Mouse (Mus musculus) olfactory bulb, adult 2 months (tissue): ENCODE data around the gene Rnd2. TPM values are rescaled to one million over a fixed set of nuclear protein-coding genes. Genes with fewer than 3 reads are reported as not detected.
A peak's percentile ranks its signal among the peaks of the same experiment; 100 is the strongest.
"Not testable (repeated sequence)": the region's sequence is repeated elsewhere in the genome, so short reads cannot be mapped to it uniquely, and the experiment has no call there.

Source experiments
- H3K27ac ChIP-seq: fragments of 200-500 bp; 2 replicates; pipeline ENCODE4 v1.5.1; 2012; ENCODE audit warnings: low read depth, low read length; ENCODE audit not compliant: insufficient read depth
- H3K4me1 ChIP-seq: fragments of 200-500 bp; 2 replicates; pipeline ENCODE4 v1.6.1; 2012; ENCODE audit warnings: low read length; ENCODE audit not compliant: control insufficient read depth, insufficient read depth
- H3K4me3 ChIP-seq: fragments of 200-500 bp; 2 replicates; pipeline ENCODE4 v1.5.1; 2012; ENCODE audit warnings: mild to moderate bottlenecking, low read depth, low read length, moderate library complexity; ENCODE audit not compliant: insufficient read depth
- CTCF ChIP-seq: fragments of 200-500 bp; IDR thresholded peaks from 2 replicates; pipeline ENCODE4 v1.5.1; 2012; ENCODE audit warnings: low read depth, mild to moderate bottlenecking, low read length, moderate library complexity; ENCODE audit not compliant: insufficient read depth
- POLR2A ChIP-seq: fragments of 200-500 bp; IDR thresholded peaks from 2 replicates; pipeline ENCODE4 v1.6.1; 2012; ENCODE audit warnings: mild to moderate bottlenecking, low read depth, low read length, moderate library complexity; ENCODE audit not compliant: insufficient read depth
- WGBS: fragments of 180-500 bp; shearing (Covaris S2); methylation state at CpG from one replicate; pipeline ENCODE4 v1.1.7; 2018; 5-methylcytosine and 5-hydroxymethylcytosine counted together
- polyA plus RNA-seq: library from polyadenylated mRNA; stranded (reverse); fragments of >200 nt; gene quantifications from 2 replicates; pipeline ENCODE4 v1.2.4, GENCODE M21; 2012; ENCODE audit warnings: low replicate concordance; ENCODE audit not compliant: missing spikeins, insufficient read depth, insufficient read length

The Rnd2 gene
- polyA plus RNA-seq, 1 experiment, result not detected

DNA sequence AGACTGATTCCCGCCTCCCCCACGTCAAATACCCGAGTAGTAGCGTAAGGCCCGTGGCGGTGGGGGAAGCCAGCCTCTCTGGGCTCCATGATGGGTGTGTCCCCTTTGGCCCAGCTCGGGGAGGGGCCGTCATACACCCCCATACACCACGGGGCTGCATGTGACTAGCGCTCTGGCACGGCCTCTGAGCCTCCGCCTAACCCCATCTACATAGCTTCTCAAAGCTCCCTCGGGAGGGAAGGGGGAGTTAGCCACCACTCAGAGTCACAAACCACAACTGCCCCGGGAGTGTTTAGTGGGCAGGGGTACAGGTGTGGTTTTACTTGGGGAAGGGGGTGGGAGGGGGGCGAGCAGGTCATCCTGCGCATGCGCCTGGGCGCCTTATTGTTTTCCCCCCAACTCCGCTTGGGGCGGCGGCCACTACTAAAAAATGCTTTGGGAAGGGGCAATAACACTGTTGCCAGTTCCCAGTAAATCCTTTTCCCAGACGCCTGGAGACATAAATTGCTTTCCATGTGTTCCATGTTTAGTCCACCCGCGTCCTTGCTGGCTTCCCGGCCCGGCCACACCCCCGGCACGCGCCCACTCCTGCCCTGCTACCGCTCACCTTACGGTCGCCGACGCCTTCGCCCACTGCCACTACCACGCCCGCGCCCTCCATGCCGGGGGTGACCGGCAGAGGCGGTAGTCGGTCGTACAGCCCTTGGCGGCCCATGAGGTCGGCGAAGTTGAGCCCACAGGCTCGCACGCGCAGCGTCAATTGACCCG lies 486 bp downstream of the Rnd2 start:
- Histone ChIP-seq H3K4me3 (peak overlapping the region; percentile 99), H3K27ac (peak overlapping the region; percentile 65), H3K4me1 (peaks cover 32% of the 10 kb centered on the region)
- TF ChIP-seq POLR2A (0 out of 2 replicates have a peak, but pooled peaks have one; percentile 9), CTCF (no peak)
- WGBS, result under 1% methylated on average over 51 of the region's 51 CpGs

DNA sequence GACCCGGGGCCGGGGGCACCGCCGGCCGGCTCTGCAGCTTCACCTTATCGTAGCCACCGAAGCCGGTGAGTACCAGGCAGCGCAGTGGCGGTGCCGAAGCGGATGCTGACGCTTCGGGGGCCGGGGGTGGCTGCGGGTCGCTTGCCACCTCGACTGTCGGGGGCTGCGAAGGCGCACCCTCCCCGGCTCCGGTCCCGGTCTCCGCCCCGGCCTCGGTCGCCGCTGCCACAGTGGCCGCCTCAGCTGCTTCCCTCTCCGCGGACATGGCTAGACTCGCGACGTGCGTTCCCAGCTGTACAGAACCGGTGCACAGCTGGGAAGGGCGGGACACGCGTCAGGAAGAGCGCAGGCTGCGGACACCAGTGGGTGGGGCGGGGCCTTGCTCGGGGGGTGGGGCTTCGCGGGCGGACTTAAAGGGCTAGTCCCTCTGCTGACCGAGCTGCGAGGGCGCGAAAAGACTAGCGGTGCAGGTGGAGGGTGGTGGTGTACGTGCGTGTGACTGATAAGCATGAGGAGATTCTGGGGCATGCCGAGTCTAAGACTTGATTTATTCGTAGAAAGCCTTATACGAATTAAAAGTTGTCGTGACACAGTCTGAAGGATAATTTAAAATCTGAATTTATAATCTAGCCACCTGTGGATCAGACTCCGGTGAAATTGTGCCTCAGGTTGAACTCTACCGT lies 1.2 kb downstream of the Rnd2 start, which contains the start of gene Vat1:
TSS of gene Vat1 (minus strand) at position 362 of the 683 bp plus-strand sequence.
- Histone ChIP-seq H3K27ac (peak within 1 kb of the TSS; percentile 65), H3K4me3 (peak within 1 kb of the TSS; percentile 99), H3K4me1 (peaks cover 32% of the 10 kb centered on the region)
- WGBS, result under 1% methylated on average over 60 of the region's 60 CpGs
- TF ChIP-seq CTCF (no peak), POLR2A (peak; percentile 28; the same call in 1 of the 2 replicates)

DNA sequence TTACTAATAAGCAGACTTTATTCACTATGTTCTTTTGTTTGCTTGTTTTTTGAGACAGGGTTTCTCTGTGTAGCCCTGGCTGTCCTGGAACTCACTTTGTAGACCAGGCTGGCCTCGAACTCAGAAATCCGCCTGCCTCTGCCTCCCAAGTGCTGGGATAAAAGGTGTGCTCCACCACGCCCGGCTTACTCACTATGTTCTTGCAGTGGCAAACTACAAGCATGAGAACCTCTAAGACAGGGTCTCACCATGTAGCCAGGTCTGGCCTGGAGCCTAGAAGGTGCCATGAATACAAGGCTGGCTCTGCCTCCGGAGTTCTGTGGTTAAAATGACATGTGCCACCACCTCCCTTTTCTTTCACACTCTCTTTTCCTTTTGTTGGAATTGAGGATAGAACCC lies 1.8 kb downstream of the Rnd2 start:
- not testable (repeated sequence) for H3K27ac ChIP-seq, H3K4me3 ChIP-seq
- 53% methylated on average over 5 of the region's 5 CpGs for WGBS
- H3K4me1 ChIP-seq, result peaks cover 32% of the 10 kb centered on the region

DNA sequence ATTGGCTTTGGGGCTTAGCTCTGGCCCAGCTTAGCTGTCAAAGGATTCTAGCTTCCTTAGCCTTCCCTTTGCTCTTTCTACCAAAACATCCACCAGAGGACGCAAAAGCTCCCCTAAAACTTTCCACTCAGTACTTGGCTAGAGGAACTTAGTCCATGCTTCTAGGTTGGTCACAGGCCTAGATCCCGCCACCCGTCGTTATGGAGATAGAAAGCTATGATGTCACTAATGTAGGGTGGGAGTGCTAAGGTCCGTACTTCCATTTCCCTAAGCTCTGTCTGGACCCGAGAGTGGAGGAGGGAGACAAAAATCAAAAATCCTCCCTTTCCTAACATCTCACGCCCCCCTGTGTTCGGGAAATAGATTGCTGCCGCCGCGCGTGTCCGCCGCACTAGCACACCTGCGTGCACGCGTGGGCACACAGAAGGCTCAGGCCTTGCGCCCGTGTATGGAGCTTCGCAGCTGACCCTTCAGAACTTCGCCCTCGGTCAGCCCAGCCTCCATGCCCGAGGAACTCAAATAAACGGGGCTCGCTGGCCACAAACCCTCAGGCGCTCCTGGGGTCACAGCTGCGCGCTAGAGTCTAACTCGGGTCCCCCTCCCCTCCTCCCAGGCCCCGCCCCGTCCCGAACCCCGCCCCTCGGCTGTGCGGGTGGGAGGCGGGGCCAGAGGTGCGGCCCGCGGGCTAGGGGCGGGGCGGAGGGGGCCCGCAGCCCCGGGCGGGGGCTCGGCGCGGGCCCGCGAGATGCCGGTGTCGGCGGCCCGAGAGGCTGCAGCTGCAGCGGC lies 2.9 kb downstream of the Rnd2 start:
- Histone ChIP-seq H3K27ac (peak overlapping the region; percentile 47; the same call in 1 of the 2 replicates), H3K4me1 (peaks cover 26% of the 10 kb centered on the region), H3K4me3 (peak overlapping the region; percentile 58)
- TF ChIP-seq POLR2A (0 out of 2 replicates have a peak, but pooled peaks have one; percentile 26), CTCF (peak; percentile 42; the same call in 1 of the 2 replicates)
- under 1% methylated on average over 52 of the region's 54 CpGs for WGBS

DNA sequence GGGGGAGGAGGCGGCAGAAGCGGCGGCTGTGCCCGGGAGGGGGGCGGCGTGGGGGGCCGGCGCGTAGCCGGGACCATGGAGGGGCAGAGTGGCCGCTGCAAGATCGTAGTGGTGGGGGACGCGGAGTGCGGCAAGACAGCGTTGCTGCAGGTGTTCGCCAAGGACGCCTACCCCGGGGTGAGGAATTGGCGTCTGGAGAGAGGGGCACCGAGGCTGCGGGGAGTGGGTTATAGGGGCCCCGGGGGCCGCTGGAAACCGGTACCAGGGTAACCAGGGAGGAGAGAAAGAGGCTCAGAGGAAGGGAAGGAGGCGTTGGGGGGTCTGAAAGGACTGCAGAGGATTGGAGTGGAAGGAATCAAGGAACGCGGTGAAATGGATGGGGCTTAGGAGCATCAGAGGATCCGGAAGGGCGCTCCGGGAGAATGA lies 3.5 kb downstream of the Rnd2 start:
- TF ChIP-seq POLR2A (0 out of 2 replicates have a peak, but pooled peaks have one; percentile 14), CTCF (no peak)
- peaks cover 21% of the 10 kb centered on the region for H3K4me1 ChIP-seq
- peak overlapping the region; percentile 58 for H3K4me3 ChIP-seq
- under 1% methylated on average over 31 of the region's 31 CpGs for whole genome bisulfite sequencing
- H3K27ac ChIP-seq, result peak overlapping the region; percentile 16; the same call in 1 of the 2 replicates

DNA sequence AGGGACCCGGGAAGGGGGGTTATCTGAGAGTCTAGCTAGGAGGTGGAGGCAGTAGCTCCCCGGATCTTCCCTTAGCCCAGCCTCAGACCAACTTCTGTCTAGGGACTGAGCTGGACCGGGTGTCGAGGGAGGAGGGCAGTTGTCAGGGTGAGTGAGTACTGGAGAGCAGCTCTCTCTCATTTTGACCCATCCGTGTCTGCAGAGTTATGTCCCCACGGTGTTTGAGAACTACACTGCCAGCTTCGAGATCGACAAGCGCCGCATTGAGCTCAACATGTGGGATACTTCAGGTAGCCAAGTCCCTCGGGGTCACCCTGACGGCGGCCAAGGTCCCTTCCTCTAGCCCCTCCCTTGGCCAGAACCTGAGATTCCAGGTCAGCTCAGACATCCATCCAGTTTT lies 3.9 kb downstream of the Rnd2 start:
- 6% methylated on average over 13 of the region's 13 CpGs for WGBS
- 0 out of 2 replicates have a peak overlapping the region, but pooled peaks have one; percentile 16 for H3K27ac ChIP-seq
- peaks cover 19% of the 10 kb centered on the region for H3K4me1 ChIP-seq
- TF ChIP-seq CTCF, result no peak
- no peak for TF ChIP-seq POLR2A
- peak overlapping the region; percentile 58 for H3K4me3 ChIP-seq

DNA sequence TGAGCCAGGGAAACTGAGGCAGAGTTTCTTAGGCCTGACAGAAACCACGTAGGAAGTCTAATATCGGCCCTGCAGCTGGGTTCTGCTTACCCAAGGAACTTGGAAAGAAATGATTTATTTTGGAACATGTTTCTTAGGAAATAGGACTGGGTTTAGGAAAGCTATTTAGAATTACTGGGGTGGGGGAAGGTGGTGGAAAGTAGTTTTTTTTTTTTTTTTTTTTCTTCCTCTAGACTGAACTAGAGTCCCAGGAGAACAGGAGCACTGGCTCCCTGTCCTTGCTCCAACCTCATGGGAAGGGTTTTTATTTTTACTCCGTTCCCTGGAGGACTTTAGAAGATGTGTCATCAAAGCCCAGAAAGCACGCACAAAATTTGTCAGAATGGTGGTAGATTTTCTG lies 4.4 kb downstream of the Rnd2 start:
- Histone ChIP-seq H3K27ac (no peak overlapping the region), H3K4me1 (peaks cover 16% of the 10 kb centered on the region), H3K4me3 (0 out of 2 replicates have a peak overlapping the region, but pooled peaks have one; percentile 58)
- no peak for TF ChIP-seq POLR2A
- TF ChIP-seq CTCF, result no peak
- WGBS, result 25% methylated on average over 4 of the region's 4 CpGs

DNA sequence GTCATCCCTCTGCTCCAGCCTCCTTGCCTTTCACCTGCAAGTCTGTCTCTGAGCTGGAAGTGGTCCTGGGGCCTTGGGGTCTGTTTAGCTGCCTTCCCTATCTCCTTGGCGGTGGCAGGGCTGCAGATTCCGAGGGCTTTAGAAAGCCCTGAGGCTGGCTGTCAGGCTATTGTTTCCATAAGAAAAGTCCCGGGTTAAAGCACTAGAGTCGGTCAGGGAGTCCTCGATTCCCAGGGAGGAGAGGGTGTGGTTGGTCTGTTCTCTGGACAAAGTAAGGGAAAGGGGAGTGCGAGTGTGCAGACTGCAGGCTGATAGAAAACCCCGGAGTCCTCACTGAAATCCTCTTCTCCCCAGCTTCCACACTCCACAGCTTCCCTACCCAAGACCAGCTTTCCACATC lies 5.4 kb downstream of the Rnd2 start:
- no peak overlapping the region for H3K27ac ChIP-seq
- no peak overlapping the region for H3K4me3 ChIP-seq
- H3K4me1 ChIP-seq, result peaks cover 9% of the 10 kb centered on the region
- TF ChIP-seq POLR2A (no peak), CTCF (no peak)
- 41% methylated on average over 7 of the region's 7 CpGs for WGBS

DNA sequence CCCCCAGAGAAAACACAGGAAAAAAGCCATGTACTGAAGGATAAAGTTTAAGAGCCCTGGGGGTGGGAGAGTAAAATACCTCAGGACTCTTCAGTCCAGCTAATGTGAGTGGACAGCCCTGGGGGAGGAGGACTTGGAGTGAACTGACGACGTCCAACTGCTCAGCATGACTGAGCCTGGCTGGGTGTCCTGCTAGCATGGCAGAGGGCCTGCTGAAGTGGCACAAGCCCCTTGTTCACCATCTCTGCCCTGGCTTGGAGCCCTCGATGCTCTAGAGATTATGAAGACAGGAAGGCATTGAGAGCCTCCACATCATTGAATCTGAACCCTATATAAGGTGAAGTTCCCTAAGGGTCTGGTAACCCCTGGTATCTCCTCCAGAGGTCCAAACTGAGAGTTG lies 7.1 kb downstream of the Rnd2 start:
- Histone ChIP-seq H3K4me1 (peaks cover 4% of the 10 kb centered on the region), H3K27ac (no peak overlapping the region), H3K4me3 (no peak overlapping the region)
- TF ChIP-seq CTCF, result no peak
- TF ChIP-seq POLR2A, result no peak
- 46% methylated on average over 3 of the region's 3 CpGs for WGBS
